Mouse (Mus musculus): ENCODE data around the gene R3hcc1l.

R3hcc1l gene

GRCm38 (mm10) chr19:42540649-42541048 lies 22.1 kb downstream of the R3hcc1l start:
- DNase-seq (ENCODE audit: low spot score), result no peak

GRCm38 (mm10) chr19:42558701-42559100 lies 40.1 kb downstream of the R3hcc1l start:
- DNase-seq (ENCODE audit: low spot score), result no peak

- DNase-seq (ENCODE audit: low spot score), result no peak
Observed at GRCm38 (mm10) chr19:42561991-42562390, 43.4 kb downstream of the R3hcc1l start.

GRCm38 (mm10) chr19:42562981-42563380 lies 44.4 kb downstream of the R3hcc1l start:
- DNase-seq (ENCODE audit: low spot score), result no peak

- no peak for DNase-seq (ENCODE audit: low spot score)
Observed at GRCm38 (mm10) chr19:42563726-42564270, 45.2 kb downstream of the R3hcc1l start.

GRCm38 (mm10) chr19:42566283-42567019 lies 47.9 kb downstream of the R3hcc1l start:
- DNase-seq (ENCODE audit: low spot score), result no peak

- DNase-seq (ENCODE audit: low spot score), result no peak
Observed at GRCm38 (mm10) chr19:42567020-42567419, 48.5 kb downstream of the R3hcc1l start.

GRCm38 (mm10) chr19:42569076-42569475 lies 50.5 kb downstream of the R3hcc1l start:
- DNase-seq (ENCODE audit: low spot score), result no peak

GRCm38 (mm10) chr19:42571291-42571690 lies 52.7 kb downstream of the R3hcc1l start:
- peak; percentile 51 for DNase-seq (ENCODE audit: low spot score)

- no peak for DNase-seq (ENCODE audit: low spot score)
Observed at GRCm38 (mm10) chr19:42575317-42575716, 56.8 kb downstream of the R3hcc1l start.

- DNase-seq (ENCODE audit: low spot score), result no peak
Observed at GRCm38 (mm10) chr19:42576856-42577255, 58.3 kb downstream of the R3hcc1l start.

GRCm38 (mm10) chr19:42578631-42579030 lies 60.1 kb downstream of the R3hcc1l start:
- DNase-seq (ENCODE audit: low spot score), result no peak

GRCm38 (mm10) chr19:42580701-42581100 lies 62.1 kb downstream of the R3hcc1l start:
- DNase-seq (ENCODE audit: low spot score), result no peak

GRCm38 (mm10) chr19:42582811-42583370 lies 64.3 kb downstream of the R3hcc1l start:
- DNase-seq (ENCODE audit: low spot score), result no peak

- DNase-seq (ENCODE audit: low spot score), result no peak
Observed at GRCm38 (mm10) chr19:42583677-42584076, 65.1 kb downstream of the R3hcc1l start.

GRCm38 (mm10) chr19:42584188-42584587 lies 65.6 kb downstream of the R3hcc1l start:
- no peak for DNase-seq (ENCODE audit: low spot score)

- no peak for DNase-seq (ENCODE audit: low spot score)
Observed at GRCm38 (mm10) chr19:42587704-42588103, 69.1 kb downstream of the R3hcc1l start.

- DNase-seq (ENCODE audit: low spot score), result peak; percentile 14
Observed at GRCm38 (mm10) chr19:42589246-42589645, 70.7 kb downstream of the R3hcc1l start.

- no peak for DNase-seq (ENCODE audit: low spot score)
Observed at GRCm38 (mm10) chr19:42591534-42591933, 73.0 kb downstream of the R3hcc1l start.

- no peak for DNase-seq (ENCODE audit: low spot score)
Observed at GRCm38 (mm10) chr19:42593456-42593855, 74.9 kb downstream of the R3hcc1l start.

GRCm38 (mm10) chr19:42595066-42595465 lies 76.5 kb downstream of the R3hcc1l start:
- no peak for DNase-seq (ENCODE audit: low spot score)

GRCm38 (mm10) chr19:42597286-42597685 lies 78.7 kb downstream of the R3hcc1l start:
- no peak for DNase-seq (ENCODE audit: low spot score)

- no peak for DNase-seq (ENCODE audit: low spot score)
Observed at GRCm38 (mm10) chr19:42597896-42598295, 79.3 kb downstream of the R3hcc1l start.

All from MN1 (cell line).